Mouse (Mus musculus): ENCODE results near the gene Ak7. TPM values are rescaled to one million over a fixed set of nuclear protein-coding genes. Genes with fewer than 3 reads are reported as not detected.

Gene Ak7
- polyA plus RNA-seq (2012; rRNA removed) = 0.06 and 0.14 TPM in 2 replicates

GRCm38 (mm10) chr12:105705799-105706487 is at the start of gene Ak7:
Gene Ak7 (plus strand): TSS chr12:105705976.
- peaks cover 7% of the 10 kb centered on the region for H3K36me3 ChIP-seq (ENCODE audit: control insufficient read depth, insufficient read depth, low read length)
- H3K27me3 ChIP-seq (ENCODE audit: control insufficient read depth, insufficient read depth, low read length) = no peaks in the 10 kb centered on the region
- no peak within 1 kb of the TSS for H3K4me3 ChIP-seq (ENCODE audit: low read depth, low read length)
- WGBS = 13% methylated on average over 22 of the region's 22 CpGs
- H3K27ac ChIP-seq (ENCODE audit: insufficient read depth, low read depth, low read length) = no peak within 1 kb of the TSS
- TF ChIP-seq POLR2A (IDR thresholded peaks at IDR 0.05; ENCODE audit: low read depth, low read length) = no peak
- no peak for TF ChIP-seq CTCF (IDR thresholded peaks at IDR 0.05; ENCODE audit: extremely low read depth, insufficient read length, insufficient replicate concordance, low read depth, low read length)
- H3K4me1 ChIP-seq (ENCODE audit: control insufficient read depth, insufficient read depth, insufficient read length, low read length) = peaks cover 8% of the 10 kb centered on the region; the same call in 1 of the 2 replicates

GRCm38 (mm10) chr12:105676274-105676673 is 29.5 kb upstream of the Ak7 start:
- WGBS = 94% methylated on average over 8 of the region's 8 CpGs
- H3K36me3 ChIP-seq (ENCODE audit: control insufficient read depth, insufficient read depth, low read length) = peaks cover 32% of the 10 kb centered on the region
- TF ChIP-seq POLR2A (IDR thresholded peaks at IDR 0.05; ENCODE audit: low read depth, low read length) = no peak
- TF ChIP-seq CTCF (IDR thresholded peaks at IDR 0.05; ENCODE audit: extremely low read depth, insufficient read length, insufficient replicate concordance, low read depth, low read length) = no peak

GRCm38 (mm10) chr12:105678211-105678610 is 27.6 kb upstream of the Ak7 start:
- no peak for TF ChIP-seq CTCF (IDR thresholded peaks at IDR 0.05; ENCODE audit: extremely low read depth, insufficient read length, insufficient replicate concordance, low read depth, low read length)
- TF ChIP-seq POLR2A (IDR thresholded peaks at IDR 0.05; ENCODE audit: low read depth, low read length) = no peak
- H3K27me3 ChIP-seq (ENCODE audit: control insufficient read depth, insufficient read depth, low read length) = no peaks in the 10 kb centered on the region
- no peak overlapping the region for H3K4me3 ChIP-seq (ENCODE audit: low read depth, low read length)
- H3K4me1 ChIP-seq (ENCODE audit: control insufficient read depth, insufficient read depth, insufficient read length, low read length) = peaks cover 2% of the 10 kb centered on the region; the same call in 1 of the 2 replicates
- 92% methylated on average over 7 of the region's 7 CpGs for WGBS
- peaks cover 23% of the 10 kb centered on the region for H3K36me3 ChIP-seq (ENCODE audit: control insufficient read depth, insufficient read depth, low read length)
- no peak overlapping the region for H3K27ac ChIP-seq (ENCODE audit: insufficient read depth, low read depth, low read length)

More at GRCm38 (mm10) chr12:105676274-105676673, 29.5 kb upstream of the Ak7 start:
- Histone ChIP-seq H3K27me3 (ENCODE audit: control insufficient read depth, insufficient read depth, low read length) (no peaks in the 10 kb centered on the region), H3K4me3 (ENCODE audit: low read depth, low read length) (no peak overlapping the region), H3K27ac (ENCODE audit: insufficient read depth, low read depth, low read length) (no peak overlapping the region), H3K4me1 (ENCODE audit: control insufficient read depth, insufficient read depth, insufficient read length, low read length) (no peaks in the 10 kb centered on the region)

- WGBS = 75% methylated on average over 3 of the region's 3 CpGs
- no peak for TF ChIP-seq POLR2A (IDR thresholded peaks at IDR 0.05; ENCODE audit: low read depth, low read length)
- TF ChIP-seq CTCF (IDR thresholded peaks at IDR 0.05; ENCODE audit: extremely low read depth, insufficient read length, insufficient replicate concordance, low read depth, low read length) = no peak
- H3K36me3 ChIP-seq (ENCODE audit: control insufficient read depth, insufficient read depth, low read length) = peaks cover 17% of the 10 kb centered on the region
- no peak overlapping the region for H3K4me3 ChIP-seq (ENCODE audit: low read depth, low read length)
- H3K4me1 ChIP-seq (ENCODE audit: control insufficient read depth, insufficient read depth, insufficient read length, low read length) = peaks cover 3% of the 10 kb centered on the region; the same call in 1 of the 2 replicates
- H3K27me3 ChIP-seq (ENCODE audit: control insufficient read depth, insufficient read depth, low read length) = no peaks in the 10 kb centered on the region
- H3K27ac ChIP-seq (ENCODE audit: insufficient read depth, low read depth, low read length) = no peak overlapping the region
Observed at GRCm38 (mm10) chr12:105678762-105679161, 27.0 kb upstream of the Ak7 start.

GRCm38 (mm10) chr12:105683933-105684901 is 21.6 kb upstream of the Ak7 start, which contains the start of gene Gskip:
Gene Gskip (plus strand): TSS chr12:105684829.
- TF ChIP-seq CTCF (IDR thresholded peaks at IDR 0.05; ENCODE audit: extremely low read depth, insufficient read length, insufficient replicate concordance, low read depth, low read length) = no peak
- TF ChIP-seq POLR2A (IDR thresholded peaks at IDR 0.05; ENCODE audit: low read depth, low read length) = peak; percentile 43; the same call in 1 of the 2 replicates
- H3K4me1 ChIP-seq (ENCODE audit: control insufficient read depth, insufficient read depth, insufficient read length, low read length) = peaks cover 5% of the 10 kb centered on the region
- WGBS = under 1% methylated on average over 41 of the region's 41 CpGs
- H3K27ac ChIP-seq (ENCODE audit: insufficient read depth, low read depth, low read length) = peak within 1 kb of the TSS; percentile 77
- H3K4me3 ChIP-seq (ENCODE audit: low read depth, low read length) = peak within 1 kb of the TSS; percentile 90
- H3K36me3 ChIP-seq (ENCODE audit: control insufficient read depth, insufficient read depth, low read length) = no peaks in the 10 kb centered on the region
- no peaks in the 10 kb centered on the region for H3K27me3 ChIP-seq (ENCODE audit: control insufficient read depth, insufficient read depth, low read length)

GRCm38 (mm10) chr12:105685001-105685691 is 20.6 kb upstream of the Ak7 start, which contains the start of gene Atg2b:
Gene Atg2b (minus strand): TSS chr12:105685211.
- peaks cover 5% of the 10 kb centered on the region for H3K4me1 ChIP-seq (ENCODE audit: control insufficient read depth, insufficient read depth, insufficient read length, low read length)
- WGBS = under 1% methylated on average over 73 of the region's 73 CpGs
- peaks cover 1% of the 10 kb centered on the region; the same call in 1 of the 2 replicates for H3K36me3 ChIP-seq (ENCODE audit: control insufficient read depth, insufficient read depth, low read length)
- H3K4me3 ChIP-seq (ENCODE audit: low read depth, low read length) = peak within 1 kb of the TSS; percentile 90
- H3K27ac ChIP-seq (ENCODE audit: insufficient read depth, low read depth, low read length) = peak within 1 kb of the TSS; percentile 77
- H3K27me3 ChIP-seq (ENCODE audit: control insufficient read depth, insufficient read depth, low read length) = no peaks in the 10 kb centered on the region
- TF ChIP-seq CTCF (IDR thresholded peaks at IDR 0.05; ENCODE audit: extremely low read depth, insufficient read length, insufficient replicate concordance, low read depth, low read length) (no peak), POLR2A (IDR thresholded peaks at IDR 0.05; ENCODE audit: low read depth, low read length) (no peak; the same call in none of the 2 replicates)

Measured in small intestine, adult 2 months (tissue).